Mouse (Mus musculus) hindbrain, embryonic 11.5 days (tissue): ENCODE data around the gene Gm45799. TPM values are rescaled to one million over a fixed set of nuclear protein-coding genes. Genes with fewer than 3 reads are reported as not detected.

Experiments
- ATAC-seq: fragments of 200-750 bp; cut with Nextera tagmentation; 2 replicates; pipeline ENCODE4 v1.8.0; 2017; ENCODE audit warnings: mild to moderate bottlenecking, moderate TSS enrichment, moderate library complexity; ENCODE audit not compliant: low FRiP score
- DNase-seq: peaks from one replicate; pipeline ENCODE4 v3.0.0-alpha.2; 2015; ENCODE audit warnings: low spot score
- H3K27ac ChIP-seq: fragments of 300-500 bp; sonication (generic); 2 replicates; pipeline ENCODE4 v1.5.1; 2014; ENCODE audit warnings: mild to moderate bottlenecking, low read depth, low read length
- H3K27me3 ChIP-seq: fragments of 300-500 bp; sonication (generic); 2 replicates; pipeline ENCODE4 v1.6.1; 2014; ENCODE audit warnings: mild to moderate bottlenecking, low read length, moderate library complexity, mixed read lengths; ENCODE audit not compliant: control insufficient read depth, insufficient read depth
- H3K36me3 ChIP-seq: fragments of 300-500 bp; sonication (generic); 2 replicates; pipeline ENCODE4 v1.6.1; 2014; ENCODE audit warnings: mild to moderate bottlenecking, low read length, moderate library complexity, mixed read lengths; ENCODE audit not compliant: control insufficient read depth, insufficient read depth
- H3K4me1 ChIP-seq: fragments of 300-500 bp; sonication (generic); replicated peaks from 2 replicates; pipeline ENCODE4 v1.6.1; 2014; ENCODE audit warnings: low read length, mixed read lengths; ENCODE audit not compliant: control insufficient read depth, insufficient read depth
- H3K4me2 ChIP-seq: fragments of 300-500 bp; sonication (generic); replicated peaks from 2 replicates; pipeline ENCODE4 v1.6.1; 2014; ENCODE audit warnings: mild to moderate bottlenecking, low read depth, low read length
- H3K4me3 ChIP-seq: fragments of 300-500 bp; sonication (generic); 2 replicates; pipeline ENCODE4 v1.5.1; 2014; ENCODE audit warnings: low read depth, low read length
- H3K9ac ChIP-seq: fragments of 300-500 bp; sonication (generic); 2 replicates; pipeline ENCODE4 v1.6.1; 2014; ENCODE audit warnings: low read depth, low read length
- H3K9me3 ChIP-seq: fragments of 300-500 bp; sonication (generic); 2 replicates; pipeline ENCODE4 v1.6.1; 2016; ENCODE audit warnings: low read length; ENCODE audit not compliant: control insufficient read depth
- WGBS: fragments of 180-500 bp; shearing (Covaris S2); extraction: QIAGEN DNeasy Blood & Tissue Kit; methylation state at CpG from one replicate; pipeline ENCODE4 v1.1.7; 2014; 5-methylcytosine and 5-hydroxymethylcytosine counted together
- polyA plus RNA-seq: library from polyadenylated mRNA; unstranded; fragments of >200 nt; fragmentation: Nextera tagmentation; extraction: Ambion mirVana; gene quantifications from 2 replicates; pipeline ENCODE4 v1.2.1, GENCODE M21; 2014

The Gm45799 gene
- polyA plus RNA-seq, 1 experiment from 2014 or later = 10.2 TPM

GRCm38 (mm10) chr7:105619701-105620100, 20.7 kb upstream of the Gm45799 start:
- 91% methylated on average over 3 of the region's 3 CpGs for WGBS
- H3K9ac ChIP-seq = no peak overlapping the region
- no peak overlapping the region for H3K27ac ChIP-seq
- peaks cover 11% of the 10 kb centered on the region; the same call in 1 of the 2 replicates for H3K36me3 ChIP-seq
- no peaks in the 10 kb centered on the region for H3K4me1 ChIP-seq
- no peaks in the 10 kb centered on the region for H3K27me3 ChIP-seq
- H3K4me3 ChIP-seq = no peak overlapping the region
- no peak overlapping the region for H3K4me2 ChIP-seq
- ATAC-seq (no peak), DNase-seq (no peak)
- no peaks in the 10 kb centered on the region for H3K9me3 ChIP-seq

GRCm38 (mm10) chr7:105621053-105621452, 19.3 kb upstream of the Gm45799 start:
- ATAC-seq (no peak), DNase-seq (no peak)
- no peaks in the 10 kb centered on the region for H3K4me1 ChIP-seq
- no peak overlapping the region for H3K4me2 ChIP-seq
- no peak overlapping the region for H3K27ac ChIP-seq
- no peak overlapping the region for H3K9ac ChIP-seq
- no peaks in the 10 kb centered on the region for H3K9me3 ChIP-seq
- H3K27me3 ChIP-seq = no peaks in the 10 kb centered on the region
- no peak overlapping the region for H3K4me3 ChIP-seq
- 86% methylated on average over 4 of the region's 4 CpGs for WGBS
- peaks cover 11% of the 10 kb centered on the region; the same call in 1 of the 2 replicates for H3K36me3 ChIP-seq

- Histone ChIP-seq H3K27me3 (no peaks in the 10 kb centered on the region), H3K4me1 (no peaks in the 10 kb centered on the region), H3K4me2 (no peak overlapping the region), H3K4me3 (no peak overlapping the region), H3K27ac (no peak overlapping the region), H3K36me3 (peaks cover 11% of the 10 kb centered on the region; the same call in 1 of the 2 replicates), H3K9ac (no peak overlapping the region), H3K9me3 (no peaks in the 10 kb centered on the region)
- no peak for DNase-seq
- no peak for ATAC-seq
- WGBS = 88% methylated on average over 8 of the region's 8 CpGs
These were observed 18.6 kb upstream of the Gm45799 start for GRCm38 (mm10) chr7:105621646-105622292.

GRCm38 (mm10) chr7:105625397-105625796, 15.0 kb upstream of the Gm45799 start:
- no peak for ATAC-seq
- 87% methylated on average over 6 of the region's 6 CpGs for WGBS
- no peak for DNase-seq
- Histone ChIP-seq H3K4me2 (no peak overlapping the region), H3K4me1 (no peaks in the 10 kb centered on the region), H3K4me3 (no peak overlapping the region), H3K36me3 (peaks cover 2% of the 10 kb centered on the region; the same call in 1 of the 2 replicates), H3K9ac (no peak overlapping the region), H3K9me3 (no peaks in the 10 kb centered on the region), H3K27me3 (no peaks in the 10 kb centered on the region), H3K27ac (no peak overlapping the region)

GRCm38 (mm10) chr7:105628633-105629032, 11.7 kb upstream of the Gm45799 start:
- H3K4me3 ChIP-seq = no peak overlapping the region
- DNase-seq (peak; percentile 46), ATAC-seq (peak; percentile 8; the same call in 1 of the 2 replicates)
- no peaks in the 10 kb centered on the region for H3K36me3 ChIP-seq
- peak overlapping the region; percentile 31; the same call in 1 of the 2 replicates for H3K27ac ChIP-seq
- H3K4me2 ChIP-seq = no peak overlapping the region
- no peaks in the 10 kb centered on the region for H3K27me3 ChIP-seq
- H3K9ac ChIP-seq = no peak overlapping the region
- H3K4me1 ChIP-seq = peaks cover 3% of the 10 kb centered on the region
- H3K9me3 ChIP-seq = no peaks in the 10 kb centered on the region
- 45% methylated on average over 3 of the region's 3 CpGs for WGBS

- H3K27ac ChIP-seq = peak overlapping the region; percentile 72; the same call in 1 of the 2 replicates
- peak overlapping the region; percentile 63 for H3K4me2 ChIP-seq
- peaks cover 3% of the 10 kb centered on the region for H3K4me1 ChIP-seq
- no peaks in the 10 kb centered on the region for H3K9me3 ChIP-seq
- ATAC-seq = no peak; the same call in 1 of the 2 replicates
- H3K4me3 ChIP-seq = peak overlapping the region; percentile 71
- WGBS = 27% methylated on average over 4 of the region's 4 CpGs
- DNase-seq = peak; percentile 45
- no peaks in the 10 kb centered on the region for H3K27me3 ChIP-seq
- H3K9ac ChIP-seq = peak overlapping the region; percentile 87
- no peaks in the 10 kb centered on the region for H3K36me3 ChIP-seq
These were observed 7.8 kb upstream of the Gm45799 start for GRCm38 (mm10) chr7:105632551-105632972.

- Histone ChIP-seq H3K36me3 (no peaks in the 10 kb centered on the region), H3K4me1 (peaks cover 3% of the 10 kb centered on the region), H3K4me3 (peak within 1 kb of the TSS; percentile 71), H3K9me3 (no peaks in the 10 kb centered on the region), H3K27me3 (no peaks in the 10 kb centered on the region), H3K27ac (peak within 1 kb of the TSS; percentile 72), H3K9ac (peak within 1 kb of the TSS; percentile 87), H3K4me2 (peak within 1 kb of the TSS; percentile 63)
- peak; percentile 92 for DNase-seq
- ATAC-seq = peak; percentile 93
- WGBS = 1% methylated on average over 34 of the region's 71 CpGs
These were observed 7.1 kb upstream of the Gm45799 start, which contains the start of gene Trim3 for GRCm38 (mm10) chr7:105633127-105633800. Gene Trim3, minus strand, starts transcription at chr7:105633571.

- Histone ChIP-seq H3K9me3 (no peaks in the 10 kb centered on the region), H3K36me3 (no peaks in the 10 kb centered on the region), H3K4me1 (peaks cover 3% of the 10 kb centered on the region), H3K4me3 (peak overlapping the region; percentile 71), H3K9ac (peak overlapping the region; percentile 87), H3K4me2 (peak overlapping the region; percentile 63), H3K27ac (no peak overlapping the region; the same call in 1 of the 2 replicates), H3K27me3 (no peaks in the 10 kb centered on the region)
- ATAC-seq (no peak), DNase-seq (no peak)
- WGBS = 8% methylated on average over 10 of the region's 10 CpGs
These were observed 6.6 kb upstream of the Gm45799 start for GRCm38 (mm10) chr7:105633801-105634135.
